Mouse (Mus musculus) lung, adult 2 months (tissue): ENCODE measurements at regions not wholly inside any gene's neighbourhood (a gene's known extent, or its start where the extent isn't known, plus 50 kb on each side); places are given as distances from the start of the nearest gene placed in this dataset.

Source experiments
- DNase-seq: peaks from one replicate; pipeline ENCODE4 v3.0.0; 2022
- H3K4me1 ChIP-seq: fragments of 200-500 bp; 2 replicates; pipeline ENCODE4 v1.6.1; 2011; ENCODE audit warnings: low read length; ENCODE audit not compliant: control insufficient read depth, insufficient read depth
- H3K4me3 ChIP-seq: fragments of 200-500 bp; replicated peaks from 2 replicates; pipeline ENCODE3; 2011; ENCODE audit warnings: low read depth, mild to moderate bottlenecking, control low read depth, low read length; ENCODE audit errors: extremely low read depth
- CTCF ChIP-seq: fragments of 200-500 bp; IDR thresholded peaks from 2 replicates; pipeline ENCODE4 v1.5.1; 2011; ENCODE audit warnings: mild to moderate bottlenecking, low read length, control low read depth; ENCODE audit not compliant: insufficient read depth
- POLR2A ChIP-seq: fragments of 200-500 bp; IDR thresholded peaks from 2 replicates; pipeline ENCODE4 v1.6.1; 2011; ENCODE audit warnings: low read depth, mild to moderate bottlenecking, control low read depth, low read length, borderline replicate concordance; ENCODE audit errors: extremely low read depth
- WGBS: fragments of 180-500 bp; shearing (Covaris S2); methylation state at CpG from one replicate; pipeline ENCODE4 v1.1.7; 2018; 5-methylcytosine and 5-hydroxymethylcytosine counted together

DNA sequence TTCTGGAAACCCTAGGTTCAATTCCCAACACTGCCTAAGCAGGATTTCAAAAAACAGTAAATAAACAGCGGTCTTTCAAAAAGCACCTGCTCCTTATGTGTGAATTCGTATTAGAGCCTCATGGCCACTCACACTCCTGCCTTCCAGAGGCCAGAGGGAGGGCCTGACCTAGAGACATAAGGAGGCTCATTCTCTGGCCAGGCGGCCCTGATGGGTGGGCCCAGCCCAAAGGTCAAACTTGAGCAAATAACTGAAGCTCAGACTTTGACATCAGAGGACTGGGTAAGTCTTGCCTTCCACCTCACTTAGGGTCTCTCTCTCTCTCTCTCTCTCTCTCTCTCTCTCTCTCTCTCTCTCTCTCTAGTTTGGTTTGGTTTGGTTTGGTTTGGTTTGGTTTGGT lies 80.7 kb downstream of the Hs1bp3 start:
- TF ChIP-seq POLR2A = no peak
- TF ChIP-seq CTCF = no peak
- no peak for DNase-seq
- Histone ChIP-seq H3K4me3 (no peak overlapping the region), H3K4me1 (peaks cover 11% of the 10 kb centered on the region)
- 92% methylated on average over 3 of the region's 3 CpGs for WGBS
